Mouse (Mus musculus): ENCODE measurements at regions not wholly inside any gene's neighbourhood (a gene's known extent, or its start where the extent isn't known, plus 50 kb on each side); places are given as distances from the start of the nearest gene placed in this dataset.

- TF ChIP-seq TAL1 (IDR thresholded peaks at IDR 0.05; ENCODE audit: low read length) (no peak), GATA1 (IDR thresholded peaks at IDR 0.05; ENCODE audit: low read length) (no peak)
Measured at GRCm38 (mm10) chr16:9303134-9303533, 473.2 kb downstream of the 1810013L24Rik start.

Data from erythroblast, embryonic 14.5 days (primary cell).